Mouse (Mus musculus) neural tube, embryonic 10.5 days (tissue): ENCODE measurements at regions not wholly inside any gene's neighbourhood (a gene's known extent, or its start where the extent isn't known, plus 50 kb on each side); places are given as distances from the start of the nearest gene placed in this dataset.
A peak's percentile ranks its signal among the peaks of the same experiment; 100 is the strongest.

Experiments
- DNase-seq: peaks from one replicate; pipeline ENCODE4 v3.0.0-alpha.2; 2017; ENCODE audit warnings: low spot score; ENCODE audit errors: extremely low spot score

- DNase-seq, result no peak
Observed at GRCm38 (mm10) chr4:152936614-152937013, 458.9 kb upstream of the Kcnab2 start.

- DNase-seq, result no peak
Observed at GRCm38 (mm10) chr4:152935484-152935883, 457.8 kb upstream of the Kcnab2 start.

- no peak for DNase-seq
Observed at GRCm38 (mm10) chr4:152928422-152928985, 450.8 kb upstream of the Kcnab2 start.

- no peak for DNase-seq
Observed at GRCm38 (mm10) chr4:152920261-152920660, 442.6 kb upstream of the Kcnab2 start.

GRCm38 (mm10) chr4:152919851-152920250, 442.2 kb upstream of the Kcnab2 start:
- no peak for DNase-seq

- peak; percentile 27 for DNase-seq
Observed at GRCm38 (mm10) chr4:152916576-152916975, 438.9 kb upstream of the Kcnab2 start.

GRCm38 (mm10) chr4:152913497-152913896, 435.8 kb upstream of the Kcnab2 start:
- peak; percentile 26 for DNase-seq

- no peak for DNase-seq
Observed at GRCm38 (mm10) chr4:152912846-152913245, 435.2 kb upstream of the Kcnab2 start.

GRCm38 (mm10) chr4:152908235-152908634, 430.6 kb upstream of the Kcnab2 start:
- DNase-seq, result no peak

GRCm38 (mm10) chr4:152902851-152903250, 425.2 kb upstream of the Kcnab2 start:
- DNase-seq, result no peak

- no peak for DNase-seq
Observed at GRCm38 (mm10) chr4:152900049-152900448, 422.4 kb upstream of the Kcnab2 start.

- no peak for DNase-seq
Observed at GRCm38 (mm10) chr4:152895076-152895475, 417.4 kb upstream of the Kcnab2 start.

- no peak for DNase-seq
Observed at GRCm38 (mm10) chr4:152892997-152893396, 415.3 kb upstream of the Kcnab2 start.

GRCm38 (mm10) chr4:152889211-152889610, 411.5 kb upstream of the Kcnab2 start:
- no peak for DNase-seq

GRCm38 (mm10) chr4:152888306-152888705, 410.6 kb upstream of the Kcnab2 start:
- DNase-seq, result no peak

- no peak for DNase-seq
Observed at GRCm38 (mm10) chr4:152886773-152887172, 409.1 kb upstream of the Kcnab2 start.

- DNase-seq, result no peak
Observed at GRCm38 (mm10) chr4:152881433-152881930, 403.8 kb upstream of the Kcnab2 start.

- DNase-seq, result no peak
Observed at GRCm38 (mm10) chr4:152880368-152880767, 402.7 kb upstream of the Kcnab2 start.

- no peak for DNase-seq
Observed at GRCm38 (mm10) chr4:152878941-152879340, 401.3 kb upstream of the Kcnab2 start.

GRCm38 (mm10) chr4:152878401-152878800, 400.7 kb upstream of the Kcnab2 start:
- DNase-seq, result no peak

GRCm38 (mm10) chr4:152870046-152870445, 392.4 kb upstream of the Kcnab2 start:
- DNase-seq, result no peak

- DNase-seq, result no peak
Observed at GRCm38 (mm10) chr4:152865894-152866293, 388.2 kb upstream of the Kcnab2 start.

- no peak for DNase-seq
Observed at GRCm38 (mm10) chr4:152862818-152863614, 385.3 kb upstream of the Kcnab2 start.
